Mouse (Mus musculus): ENCODE measurements around the gene Plekhh2. TPM values are rescaled to one million over a fixed set of nuclear protein-coding genes. Genes with fewer than 3 reads are reported as not detected.

The Plekhh2 gene
- polyA plus RNA-seq, 1 experiment, result 0.66 TPM

DNA sequence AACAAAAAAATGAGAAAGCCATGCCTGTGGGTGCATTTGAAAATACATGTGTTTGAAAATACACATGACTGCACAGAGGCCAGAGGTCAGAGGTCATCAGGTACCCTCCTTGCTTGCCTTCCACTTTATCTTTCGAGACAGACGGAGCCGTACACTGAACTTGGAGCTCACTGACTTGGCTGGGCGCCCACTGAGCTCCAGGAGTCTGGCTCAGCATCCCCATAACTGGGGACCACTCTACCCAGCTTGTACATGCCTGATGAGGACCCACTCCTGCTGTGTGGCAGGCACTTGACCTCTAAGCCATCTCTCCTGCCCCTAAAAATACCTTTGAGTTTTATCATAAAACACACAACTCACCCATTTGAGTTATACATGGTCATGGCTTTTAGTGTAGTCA, 2.5 kb upstream of the Plekhh2 start:
- no peak for DNase-seq
- no peak overlapping the region for H3K27ac ChIP-seq (ENCODE audit: control insufficient read depth, insufficient read depth, low read length)
- WGBS, result 94% methylated on average over 4 of the region's 4 CpGs
- H3K36me3 ChIP-seq (ENCODE audit: control insufficient read depth, insufficient read depth, low read length), result no peaks in the 10 kb centered on the region
- peaks cover 16% of the 10 kb centered on the region; the same call in 1 of the 2 replicates for H3K27me3 ChIP-seq (ENCODE audit: control insufficient read depth, insufficient read depth, low read length)
- TF ChIP-seq POLR2A (IDR thresholded peaks at IDR 0.05; ENCODE audit: control insufficient read depth, extremely low read depth, insufficient read depth, low read length, poor library complexity) (no peak), CTCF (IDR thresholded peaks at IDR 0.05; ENCODE audit: borderline replicate concordance, control insufficient read depth, extremely low read depth, insufficient read depth, low read length, poor library complexity) (no peak)
- H3K4me1 ChIP-seq (replicated peaks; ENCODE audit: control insufficient read depth, insufficient read depth, low read length), result no peaks in the 10 kb centered on the region; the same call in none of the 2 replicates
- H3K4me3 ChIP-seq (ENCODE audit: control insufficient read depth, insufficient read depth, low read length), result no peak overlapping the region

DNA sequence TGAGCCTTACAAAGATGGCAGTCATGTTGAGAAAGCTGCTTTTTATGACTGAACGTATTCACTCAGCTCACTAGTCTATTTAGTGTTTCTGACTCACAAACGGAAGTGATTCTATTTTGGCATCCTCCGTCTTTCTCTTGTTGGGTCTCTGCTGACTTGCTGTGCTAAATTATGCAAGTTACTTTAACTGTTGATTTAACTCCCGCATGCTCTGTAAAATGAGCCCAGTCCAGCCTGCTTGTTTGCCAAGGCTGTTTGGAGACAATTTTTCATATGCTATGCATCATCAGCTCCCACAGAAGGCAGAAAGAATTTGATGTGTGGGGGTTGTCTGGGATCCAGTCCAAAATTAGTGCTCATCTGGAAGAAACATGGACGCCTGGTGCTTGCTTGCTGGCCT, 1.3 kb upstream of the Plekhh2 start:
- H3K27me3 ChIP-seq (ENCODE audit: control insufficient read depth, insufficient read depth, low read length), result peaks cover 16% of the 10 kb centered on the region; the same call in 1 of the 2 replicates
- WGBS, result 73% methylated on average over 5 of the region's 5 CpGs
- H3K27ac ChIP-seq (ENCODE audit: control insufficient read depth, insufficient read depth, low read length), result no peak overlapping the region
- no peaks in the 10 kb centered on the region; the same call in none of the 2 replicates for H3K4me1 ChIP-seq (replicated peaks; ENCODE audit: control insufficient read depth, insufficient read depth, low read length)
- no peak for TF ChIP-seq POLR2A (IDR thresholded peaks at IDR 0.05; ENCODE audit: control insufficient read depth, extremely low read depth, insufficient read depth, low read length, poor library complexity)
- no peak for TF ChIP-seq CTCF (IDR thresholded peaks at IDR 0.05; ENCODE audit: borderline replicate concordance, control insufficient read depth, extremely low read depth, insufficient read depth, low read length, poor library complexity)
- DNase-seq, result no peak
- no peaks in the 10 kb centered on the region for H3K36me3 ChIP-seq (ENCODE audit: control insufficient read depth, insufficient read depth, low read length)
- no peak overlapping the region for H3K4me3 ChIP-seq (ENCODE audit: control insufficient read depth, insufficient read depth, low read length)

DNA sequence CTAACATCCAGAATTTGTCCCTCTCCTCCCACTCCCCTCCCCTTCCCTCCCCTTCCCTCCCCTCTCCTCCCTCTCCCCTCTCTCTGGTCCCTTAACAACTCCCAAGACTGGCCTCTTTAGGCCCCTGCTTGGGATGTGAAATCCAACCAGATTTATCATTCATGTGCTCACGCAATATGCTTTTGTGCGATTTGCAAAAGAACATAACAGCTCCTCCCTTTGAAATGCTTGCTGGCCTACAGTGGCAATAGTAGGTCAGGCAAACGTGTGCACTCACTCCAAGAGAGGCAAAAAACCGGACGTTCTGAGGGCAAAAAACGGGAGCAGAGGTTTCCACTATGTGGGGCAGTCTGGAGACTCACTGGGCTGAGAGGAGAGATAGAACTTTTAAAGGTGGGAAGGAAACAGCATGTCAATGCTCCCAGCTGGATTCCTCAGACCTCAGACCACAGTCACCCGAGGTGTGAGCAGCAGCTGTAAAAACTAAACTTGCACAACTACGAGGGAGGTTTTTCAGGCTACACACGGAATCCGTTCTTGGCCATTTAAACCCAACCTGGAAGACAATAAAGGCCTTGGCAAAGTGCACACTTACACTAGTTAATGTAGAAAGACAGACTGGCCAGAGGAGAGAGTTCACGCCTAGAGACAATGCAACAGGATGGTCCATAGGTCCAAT, 595 bp upstream of the Plekhh2 start:
- WGBS, result 67% methylated on average over 11 of the region's 11 CpGs
- Histone ChIP-seq H3K4me1 (replicated peaks; ENCODE audit: control insufficient read depth, insufficient read depth, low read length) (no peaks in the 10 kb centered on the region; the same call in none of the 2 replicates), H3K27me3 (ENCODE audit: control insufficient read depth, insufficient read depth, low read length) (peaks cover 16% of the 10 kb centered on the region; the same call in 1 of the 2 replicates), H3K36me3 (ENCODE audit: control insufficient read depth, insufficient read depth, low read length) (no peaks in the 10 kb centered on the region), H3K4me3 (ENCODE audit: control insufficient read depth, insufficient read depth, low read length) (no peak overlapping the region), H3K27ac (ENCODE audit: control insufficient read depth, insufficient read depth, low read length) (no peak overlapping the region)
- no peak for DNase-seq
- TF ChIP-seq CTCF (IDR thresholded peaks at IDR 0.05; ENCODE audit: borderline replicate concordance, control insufficient read depth, extremely low read depth, insufficient read depth, low read length, poor library complexity), result no peak
- TF ChIP-seq POLR2A (IDR thresholded peaks at IDR 0.05; ENCODE audit: control insufficient read depth, extremely low read depth, insufficient read depth, low read length, poor library complexity), result no peak

DNA sequence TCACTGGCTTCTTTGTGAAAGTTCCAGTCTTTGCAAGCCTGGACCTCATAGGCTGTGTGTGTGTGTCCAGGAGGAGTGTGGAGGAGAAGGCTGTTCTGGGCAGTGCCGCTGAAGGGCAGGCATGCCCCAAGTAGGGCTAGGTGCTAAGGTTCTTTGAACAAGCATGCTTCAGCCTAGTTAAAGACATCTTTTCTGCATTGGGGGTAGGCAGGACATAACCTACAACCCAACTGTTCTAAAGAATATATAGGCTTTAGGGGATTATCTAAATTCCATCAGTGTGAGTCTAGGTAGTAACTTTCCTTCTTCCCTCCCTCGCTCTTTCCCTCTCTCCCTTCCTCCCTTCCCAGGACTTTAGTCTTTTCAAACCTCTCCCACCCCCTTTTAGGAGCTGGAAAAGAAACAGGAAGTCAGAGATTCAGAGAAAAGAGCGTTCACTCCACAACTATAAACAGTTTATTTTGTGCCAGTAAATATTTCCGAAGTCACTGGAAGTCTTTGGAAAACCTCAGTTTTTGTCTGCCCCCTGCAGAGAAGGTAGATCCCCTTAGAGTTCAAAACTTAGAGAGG, 906 bp downstream of the Plekhh2 start:
- DNase-seq, result no peak
- no peak for TF ChIP-seq CTCF (IDR thresholded peaks at IDR 0.05; ENCODE audit: borderline replicate concordance, control insufficient read depth, extremely low read depth, insufficient read depth, low read length, poor library complexity)
- TF ChIP-seq POLR2A (IDR thresholded peaks at IDR 0.05; ENCODE audit: control insufficient read depth, extremely low read depth, insufficient read depth, low read length, poor library complexity), result no peak
- Histone ChIP-seq H3K27ac (ENCODE audit: control insufficient read depth, insufficient read depth, low read length) (no peak overlapping the region), H3K4me1 (replicated peaks; ENCODE audit: control insufficient read depth, insufficient read depth, low read length) (no peaks in the 10 kb centered on the region; the same call in 1 of the 2 replicates), H3K27me3 (ENCODE audit: control insufficient read depth, insufficient read depth, low read length) (peaks cover 16% of the 10 kb centered on the region; the same call in 1 of the 2 replicates), H3K36me3 (ENCODE audit: control insufficient read depth, insufficient read depth, low read length) (no peaks in the 10 kb centered on the region), H3K4me3 (ENCODE audit: control insufficient read depth, insufficient read depth, low read length) (no peak overlapping the region)
- 21% methylated on average over 4 of the region's 4 CpGs for WGBS

DNA sequence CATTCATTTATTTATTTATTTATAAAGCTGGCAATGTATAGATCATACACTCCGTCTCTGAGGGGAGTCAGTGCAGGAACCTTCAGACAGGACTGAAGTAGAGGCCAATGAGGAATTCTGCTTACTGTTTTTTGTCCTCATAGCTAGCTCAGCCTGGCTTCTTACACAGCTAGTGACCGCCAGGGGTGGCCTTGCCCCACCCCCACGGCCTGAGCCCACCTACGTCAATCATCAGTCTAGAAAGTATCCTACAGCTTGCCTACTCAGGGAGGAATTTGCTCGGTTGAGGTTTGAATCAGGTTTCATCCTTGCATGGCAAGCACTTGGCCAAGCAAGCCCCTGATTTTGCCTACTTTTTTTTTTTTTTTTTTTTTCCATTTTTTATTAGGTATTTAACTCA, 4.2 kb downstream of the Plekhh2 start:
- no peak for DNase-seq
- 91% methylated on average over 5 of the region's 5 CpGs for WGBS
- no peaks in the 10 kb centered on the region; the same call in 1 of the 2 replicates for H3K4me1 ChIP-seq (replicated peaks; ENCODE audit: control insufficient read depth, insufficient read depth, low read length)
- no peaks in the 10 kb centered on the region for H3K36me3 ChIP-seq (ENCODE audit: control insufficient read depth, insufficient read depth, low read length)
- no peak overlapping the region for H3K27ac ChIP-seq (ENCODE audit: control insufficient read depth, insufficient read depth, low read length)
- H3K4me3 ChIP-seq (ENCODE audit: control insufficient read depth, insufficient read depth, low read length), result no peak overlapping the region
- H3K27me3 ChIP-seq (ENCODE audit: control insufficient read depth, insufficient read depth, low read length), result peaks cover 11% of the 10 kb centered on the region; the same call in 1 of the 2 replicates
- no peak for TF ChIP-seq POLR2A (IDR thresholded peaks at IDR 0.05; ENCODE audit: control insufficient read depth, extremely low read depth, insufficient read depth, low read length, poor library complexity)
- TF ChIP-seq CTCF (IDR thresholded peaks at IDR 0.05; ENCODE audit: borderline replicate concordance, control insufficient read depth, extremely low read depth, insufficient read depth, low read length, poor library complexity), result no peak

DNA sequence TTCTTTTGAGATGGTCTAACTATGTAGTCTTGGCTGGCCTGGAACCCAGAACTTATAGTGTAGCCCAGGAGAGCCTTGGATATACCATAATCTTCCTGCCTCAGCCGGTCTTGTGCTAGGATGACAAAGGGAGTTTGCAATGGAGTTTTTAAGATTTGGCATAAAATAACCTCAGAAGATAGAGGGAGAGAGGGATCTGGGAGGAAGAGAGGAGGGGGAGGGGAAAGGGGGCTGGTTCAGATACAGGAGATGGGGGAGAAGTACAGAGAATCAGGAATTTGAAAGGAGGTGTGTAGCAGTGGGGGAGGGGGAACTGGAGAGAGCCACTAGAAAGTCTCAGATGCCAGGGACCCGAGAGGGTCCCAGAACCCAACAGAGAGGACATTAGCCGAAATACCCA, 7.7 kb downstream of the Plekhh2 start:
- Histone ChIP-seq H3K4me1 (replicated peaks; ENCODE audit: control insufficient read depth, insufficient read depth, low read length) (no peaks in the 10 kb centered on the region), H3K27ac (ENCODE audit: control insufficient read depth, insufficient read depth, low read length) (no peak overlapping the region), H3K27me3 (ENCODE audit: control insufficient read depth, insufficient read depth, low read length) (no peaks in the 10 kb centered on the region), H3K36me3 (ENCODE audit: control insufficient read depth, insufficient read depth, low read length) (no peaks in the 10 kb centered on the region), H3K4me3 (ENCODE audit: control insufficient read depth, insufficient read depth, low read length) (no peak overlapping the region)
- WGBS, result 88% methylated on average over 3 of the region's 3 CpGs
- no peak for TF ChIP-seq CTCF (IDR thresholded peaks at IDR 0.05; ENCODE audit: borderline replicate concordance, control insufficient read depth, extremely low read depth, insufficient read depth, low read length, poor library complexity)
- no peak for TF ChIP-seq POLR2A (IDR thresholded peaks at IDR 0.05; ENCODE audit: control insufficient read depth, extremely low read depth, insufficient read depth, low read length, poor library complexity)
- no peak for DNase-seq

Data from thymus, adult 2 months (tissue).